In the genomic region with DNA sequence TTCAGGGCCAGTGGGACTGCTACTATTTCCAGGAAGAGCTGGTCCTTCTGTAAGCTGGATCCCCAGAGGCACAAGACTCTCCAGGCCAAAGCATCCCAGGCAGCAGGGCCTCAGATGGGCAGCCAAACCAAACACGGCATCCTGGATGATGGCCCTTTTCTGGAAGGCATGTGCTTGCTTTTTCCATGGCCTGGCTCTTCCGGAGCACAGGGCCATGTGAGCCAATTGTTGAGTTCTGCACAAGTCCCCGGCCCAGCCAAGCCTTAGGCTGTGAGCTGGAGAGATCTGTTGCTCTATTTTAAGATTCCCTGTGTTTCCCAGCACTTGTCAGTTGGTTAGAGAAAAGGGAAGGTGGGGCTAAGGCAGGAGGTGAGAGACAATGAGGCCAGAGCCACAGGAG, we compare ENCODE assay signal across 10 mouse cellular contexts. TPM values are rescaled to one million over a fixed set of nuclear protein-coding genes. Genes with fewer than 3 reads are reported as not detected.
DNase-seq lines count a peak whose midpoint lies in the region; ATAC-seq and TF ChIP-seq lines count a peak whose summit lies in the region.
"Had no signal": no experiment of that assay in that cellular context is flagged by ENCODE, and none has a peak within 500 bp of the region (broad histone marks: within the 10 kb centered on the region; RNA-seq: fewer than 3 reads in every experiment).

No protein-coding gene starts in this region.

- no peak overlapping the region for H3K9ac ChIP-seq in heart, embryonic 15.5 days
- H3K9ac ChIP-seq in forebrain, embryonic 16.5 days (replicated peaks; ENCODE audit: low read depth, low read length) = no peak overlapping the region
- no peak overlapping the region for H3K9ac ChIP-seq in midbrain, postnatal 0 days (replicated peaks; ENCODE audit: low read length, poor library complexity, severe bottlenecking)

- 0 out of 2 replicates have a peak, but pooled peaks cover 2% of the 10 kb centered on the region for H3K27me3 ChIP-seq in heart, embryonic 15.5 days
- no peaks in the 10 kb centered on the region for H3K27me3 ChIP-seq in forebrain, embryonic 16.5 days (replicated peaks; ENCODE audit: control insufficient read depth, insufficient read depth, low read length)
- H3K27me3 ChIP-seq in midbrain, postnatal 0 days (ENCODE audit: insufficient read depth, low read length) = no peaks in the 10 kb centered on the region

- peak; percentile 50 for DNase-seq in adrenal gland, postnatal 14 days
- no peak for DNase-seq in adrenal gland, adult 18-20 months (ENCODE audit: low spot score in 2 of 2)
- DNase-seq in lung, postnatal 36 days = peak; percentile 47
- DNase-seq in lung, postnatal 25 days (ENCODE audit: low spot score) = no peak
- peak; percentile 48 for DNase-seq in kidney, postnatal 36 days
- no peak for DNase-seq in midbrain, postnatal 0 days (ENCODE audit: low spot score)
- DNase-seq: left cerebral cortex, postnatal 4 days had no signal

- H3K9me3 ChIP-seq in heart, embryonic 15.5 days (replicated peaks) = no peaks in the 10 kb centered on the region
- H3K9me3 ChIP-seq in forebrain, embryonic 16.5 days (ENCODE audit: control insufficient read depth, low read length) = no peaks in the 10 kb centered on the region
- H3K9me3 ChIP-seq in midbrain, postnatal 0 days (ENCODE audit: low read length) = no peaks in the 10 kb centered on the region

- 16% methylated on average over 3 of the region's 3 CpGs for WGBS in heart, embryonic 15.5 days
- WGBS in forebrain, embryonic 16.5 days = 42% methylated on average over 3 of the region's 3 CpGs
- 53% methylated on average over 3 of the region's 3 CpGs for WGBS in midbrain, postnatal 0 days

- peak overlapping the region; percentile 57 for H3K27ac ChIP-seq in heart, embryonic 15.5 days
- no peak overlapping the region for H3K27ac ChIP-seq in forebrain, embryonic 16.5 days (ENCODE audit: low read length)
- no peak overlapping the region for H3K27ac ChIP-seq in midbrain, postnatal 0 days (ENCODE audit: low read depth, low read length)

- peak; percentile 81 for ATAC-seq in heart, embryonic 15.5 days (replicated peaks; ENCODE audit: insufficient number of reproducible peaks, insufficient read depth, low FRiP score, low read depth)
- ATAC-seq in forebrain, embryonic 16.5 days = no peak
- no peak for ATAC-seq in midbrain, postnatal 0 days (ENCODE audit: low FRiP score)

- peaks cover 13% of the 10 kb centered on the region for H3K4me1 ChIP-seq in heart, embryonic 15.5 days (replicated peaks)
- H3K4me1 ChIP-seq in forebrain, embryonic 16.5 days (replicated peaks; ENCODE audit: control insufficient read depth, insufficient read depth, low read length) = peaks cover 11% of the 10 kb centered on the region
- peaks cover 2% of the 10 kb centered on the region; the same call in 1 of the 2 replicates for H3K4me1 ChIP-seq in midbrain, postnatal 0 days (ENCODE audit: insufficient read depth, low read length)

- TF ChIP-seq CTCF in midbrain, postnatal 0 days (IDR thresholded peaks at IDR 0.05) = no peak

- H3K4me3 ChIP-seq in heart, embryonic 15.5 days = no peak overlapping the region
- H3K4me3 ChIP-seq in forebrain, embryonic 16.5 days (replicated peaks; ENCODE audit: low read length) = no peak overlapping the region
- no peak overlapping the region for H3K4me3 ChIP-seq in midbrain, postnatal 0 days (ENCODE audit: low read depth, low read length)

- no peaks in the 10 kb centered on the region for H3K36me3 ChIP-seq in heart, embryonic 15.5 days
- no peaks in the 10 kb centered on the region for H3K36me3 ChIP-seq in forebrain, embryonic 16.5 days (ENCODE audit: control insufficient read depth, insufficient read depth)
- H3K36me3 ChIP-seq in midbrain, postnatal 0 days (ENCODE audit: insufficient read depth, low read length) = no peaks in the 10 kb centered on the region

- H3K4me2 ChIP-seq in heart, embryonic 15.5 days = no peak overlapping the region
- no peak overlapping the region for H3K4me2 ChIP-seq in forebrain, embryonic 16.5 days (ENCODE audit: low read length)
- no peak overlapping the region for H3K4me2 ChIP-seq in midbrain, postnatal 0 days (ENCODE audit: low read depth, low read length, poor library complexity, severe bottlenecking)
- H3K4me2 ChIP-seq: midbrain, embryonic 11.5 days had no signal

RNA-seq across cellular contexts. Expression of a gene that starts 9.5 kb away (rescaled TPM):
- 2.9 TPM in 2 replicates for total RNA-seq in adrenal gland, postnatal 14 days (2021)
- 1 to 10 TPM; 1.3 to 6.1 TPM for total RNA-seq in adrenal gland, adult 18-20 months (2021)
- polyA plus RNA-seq in heart, embryonic 15.5 days (2015; fragmentation: Nextera tagmentation; extraction: Ambion mirVana) = 5.9 and 6.4 TPM in 2 replicates
- polyA plus RNA-seq in forebrain, embryonic 16.5 days (2015; fragmentation: Nextera tagmentation; extraction: Ambion mirVana) = 32.9 and 34.3 TPM in 2 replicates
- 7.2 and 7.6 TPM in 2 replicates for total RNA-seq in midbrain, postnatal 0 days (2014; rRNA removed)
- polyA plus RNA-seq in midbrain, postnatal 0 days (2015; fragmentation: Nextera tagmentation; extraction: Ambion mirVana) = 9.7 and 10.7 TPM in 2 replicates

RNA-seq across cellular contexts. Expression of a gene that starts 18.6 kb away (rescaled TPM):
- 10.0 and 13.1 TPM in 2 replicates for total RNA-seq in adrenal gland, postnatal 14 days (2021)
- total RNA-seq in adrenal gland, adult 18-20 months (2021) = 1 to 10 TPM; 7.1 to 9.0 TPM
- 23.4 and 24.3 TPM in 2 replicates for polyA plus RNA-seq in heart, embryonic 15.5 days (2015; fragmentation: Nextera tagmentation; extraction: Ambion mirVana)
- polyA plus RNA-seq in forebrain, embryonic 16.5 days (2015; fragmentation: Nextera tagmentation; extraction: Ambion mirVana) = 40.4 and 42.7 TPM in 2 replicates
- total RNA-seq in midbrain, postnatal 0 days (2014; rRNA removed) = 22.1 and 29.3 TPM in 2 replicates
- 15.7 and 17.4 TPM in 2 replicates for polyA plus RNA-seq in midbrain, postnatal 0 days (2015; fragmentation: Nextera tagmentation; extraction: Ambion mirVana)

Comparison
In these comparisons a context has a peak if more than half of its experiments do, and no peak if none do; other contexts are left out.
1. DNase-seq: peak in adrenal gland, postnatal 14 days (single experiment), lung, postnatal 36 days (single experiment) and kidney, postnatal 36 days (2 of 2); none in adrenal gland, adult 18-20 months (0 of 2), lung, postnatal 25 days (single experiment) and midbrain, postnatal 0 days (single experiment).